Mouse (Mus musculus) neural tube, postnatal 0 days (tissue): ENCODE measurements around the gene Foxn3. TPM values are rescaled to one million over a fixed set of nuclear protein-coding genes. Genes with fewer than 3 reads are reported as not detected.

Experiments
- polyA plus RNA-seq: library from polyadenylated mRNA; unstranded; fragments of >200 nt; fragmentation: Nextera tagmentation; extraction: Ambion mirVana; gene quantifications from 2 replicates; pipeline ENCODE4 v1.2.1, GENCODE M21; 2015

The Foxn3 gene
- 73.4 and 78.3 TPM in 2 replicates for polyA plus RNA-seq

DNA sequence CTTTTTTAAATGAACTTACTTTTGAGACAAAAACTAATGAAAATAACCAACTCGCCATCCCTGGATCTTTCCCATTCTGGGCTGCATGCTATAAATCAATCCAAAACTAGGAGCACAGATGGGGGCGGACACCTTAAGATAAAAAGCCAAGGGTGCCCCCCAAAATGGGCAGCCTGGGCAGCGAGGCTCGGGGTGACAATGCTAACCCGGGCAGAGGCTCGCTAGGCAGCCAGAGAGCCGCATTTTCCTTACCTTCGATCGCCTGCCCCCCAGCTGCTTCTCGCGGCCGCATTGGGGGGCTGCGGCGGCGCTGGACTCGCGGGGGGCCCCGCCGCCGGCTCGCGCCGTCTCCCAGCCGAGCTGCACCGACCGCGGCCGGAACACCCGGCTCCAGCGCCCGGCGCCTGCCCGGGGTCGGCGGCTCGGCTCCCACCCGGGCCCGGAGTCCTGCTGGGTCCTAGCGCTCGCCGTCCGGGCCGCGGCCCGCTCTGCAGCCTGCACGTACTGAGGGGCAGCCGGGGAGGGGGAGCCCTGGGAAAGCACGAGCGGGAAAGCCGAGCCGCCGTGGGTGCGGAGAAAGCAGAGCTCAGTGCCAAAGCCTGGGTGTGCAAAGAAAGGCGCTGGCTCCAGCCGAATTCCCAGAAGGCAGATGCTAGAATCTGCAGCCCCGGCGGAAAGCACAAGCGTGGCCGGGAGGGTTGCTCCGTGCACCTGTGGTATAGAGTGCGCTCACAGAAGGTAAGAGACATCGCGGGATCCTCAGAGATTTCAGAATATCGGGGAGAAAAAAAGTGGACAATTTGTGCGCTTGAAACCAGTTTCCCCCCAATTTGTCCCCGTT lies at the start of gene Foxn3:
Foxn3 (minus strand) TSS at position 364 of the 841 bp plus-strand sequence.

